Mouse (Mus musculus): ENCODE measurements at regions not wholly inside any gene's neighbourhood (a gene's known extent, or its start where the extent isn't known, plus 50 kb on each side); places are given as distances from the start of the nearest gene placed in this dataset.
A peak's percentile ranks its signal among the peaks of the same experiment; 100 is the strongest.

DNA sequence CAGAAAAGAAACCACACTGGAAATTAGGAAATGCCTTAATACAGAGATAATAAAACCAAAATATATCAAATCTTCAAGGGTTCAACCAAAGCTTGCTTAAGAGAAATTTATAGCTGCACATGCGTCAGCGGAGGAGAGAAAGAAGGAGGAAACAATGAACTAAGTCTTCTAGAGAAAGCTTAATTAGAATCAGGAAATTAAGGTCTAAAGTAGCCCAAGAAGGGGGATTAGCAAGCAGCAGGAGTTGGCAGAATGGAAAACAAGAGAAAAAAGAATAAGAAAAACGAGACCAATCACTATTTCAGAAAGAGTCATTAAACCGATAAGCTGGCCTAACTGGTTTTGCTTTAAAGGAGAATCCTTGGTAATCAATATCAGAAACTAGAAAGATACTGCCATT is 119.4 kb upstream of the Irf2bp2 start:
- no peak for DNase-seq (ENCODE audit: low spot score)

DNA sequence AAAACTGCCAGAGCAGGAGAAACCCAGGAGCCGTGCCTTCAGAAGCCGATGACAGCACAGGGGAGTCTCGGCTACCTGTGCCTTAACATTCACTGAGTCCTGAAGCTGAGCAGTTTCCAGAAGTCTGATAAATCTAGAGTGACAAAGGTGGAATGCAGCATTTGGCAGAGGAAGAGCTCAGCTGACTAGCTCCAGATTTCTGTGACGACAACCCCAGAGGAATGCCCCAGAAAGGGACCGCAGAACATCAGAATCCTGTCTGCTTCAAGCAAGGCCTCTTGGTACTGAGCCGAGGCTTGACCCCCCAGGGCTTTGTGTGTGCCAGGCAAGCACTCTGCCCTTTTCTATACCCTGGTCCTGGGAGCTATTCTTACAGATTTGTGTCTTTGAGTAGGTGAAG is 119.0 kb upstream of the Irf2bp2 start:
- peak; percentile 18 for DNase-seq (ENCODE audit: low spot score)

DNA sequence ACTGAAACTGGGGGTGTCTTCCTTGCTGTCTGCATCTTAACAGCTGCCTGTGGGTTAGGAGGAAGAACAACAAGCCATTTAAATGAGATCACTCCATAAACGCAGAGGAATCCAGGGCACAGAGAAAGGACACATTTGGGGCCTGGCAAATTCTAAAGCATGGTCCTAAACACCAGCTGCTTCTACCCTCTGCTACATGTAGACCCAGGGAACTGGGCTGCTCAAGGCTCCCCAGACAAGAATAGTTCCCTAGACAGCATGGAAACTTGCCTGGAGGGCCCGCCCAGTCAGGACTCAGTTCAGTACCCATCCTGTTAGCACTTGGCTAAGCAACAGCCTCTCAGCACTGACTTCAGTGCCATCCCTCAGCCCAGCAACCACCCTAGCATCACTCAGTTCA is 115.2 kb upstream of the Irf2bp2 start:
- DNase-seq (ENCODE audit: low spot score), result no peak

DNA sequence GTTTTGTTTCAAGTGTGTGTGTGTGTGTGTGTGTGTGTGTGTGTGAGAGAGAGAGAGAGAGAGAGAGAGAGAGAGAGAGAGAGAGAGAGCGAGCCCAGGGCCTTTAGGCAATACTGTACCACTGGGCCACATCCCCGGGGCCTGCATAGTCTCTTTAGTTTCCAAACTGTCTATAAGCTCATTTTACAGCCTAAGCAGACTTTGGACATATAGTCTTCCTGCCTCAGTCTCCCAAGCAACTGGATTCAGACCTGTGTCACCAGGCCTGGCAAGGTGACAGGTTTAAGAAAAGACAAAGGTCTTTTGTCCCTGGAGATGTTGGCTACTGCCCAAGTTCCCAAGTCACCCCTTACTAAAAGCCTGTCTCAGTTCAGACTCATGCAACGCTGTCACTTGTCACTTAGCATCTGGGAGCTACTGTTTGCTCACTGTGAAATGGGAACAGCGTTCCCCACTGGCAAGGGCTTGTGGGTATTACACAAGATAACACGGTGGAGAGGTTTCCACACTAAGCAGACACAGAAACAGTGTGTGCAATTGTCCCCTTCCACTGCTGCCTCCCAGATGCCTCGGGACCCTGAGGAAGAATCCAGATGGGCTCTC is 113.6 kb upstream of the Irf2bp2 start:
- no peak for DNase-seq (ENCODE audit: low spot score)

DNA sequence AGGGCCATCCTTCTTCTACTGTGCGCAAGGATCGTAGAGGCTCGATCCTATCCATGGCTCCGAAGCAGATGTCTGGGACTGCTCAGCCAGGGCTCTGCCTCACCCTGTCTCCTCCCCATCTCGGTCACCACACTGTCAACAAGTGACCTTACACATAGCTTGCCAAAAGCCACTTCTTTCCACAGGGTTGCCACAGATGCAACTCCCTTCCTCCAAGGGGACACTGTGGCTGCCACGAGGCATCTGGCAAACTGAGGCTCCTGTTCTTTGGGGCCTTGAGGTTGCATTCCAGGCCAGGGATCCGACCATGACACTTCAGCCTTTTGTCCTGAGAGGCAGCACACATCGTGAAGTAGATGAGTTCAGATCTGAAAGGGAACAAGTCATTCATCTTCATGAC is 112.5 kb upstream of the Irf2bp2 start:
- DNase-seq (ENCODE audit: low spot score), result no peak

DNA sequence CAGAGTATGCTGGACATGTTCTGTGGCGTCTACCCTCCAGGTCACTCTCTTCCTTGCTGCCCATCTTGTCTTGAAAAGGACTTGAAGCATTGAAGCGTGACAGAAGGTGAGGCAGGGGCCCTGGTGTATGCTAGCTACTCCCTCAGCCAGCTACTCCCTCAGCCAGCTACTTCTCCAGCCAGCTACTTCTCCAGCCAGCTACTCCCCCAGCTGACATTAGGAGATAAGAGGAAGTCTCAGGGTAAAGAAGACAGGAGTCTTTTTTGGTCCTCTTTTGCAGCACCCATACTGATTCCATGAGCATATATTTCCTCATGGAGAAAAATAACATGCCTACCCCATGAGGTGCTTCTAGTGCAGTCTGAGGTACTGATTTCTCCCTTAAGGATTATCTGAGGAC is 111.6 kb upstream of the Irf2bp2 start:
- DNase-seq (ENCODE audit: low spot score), result no peak

DNA sequence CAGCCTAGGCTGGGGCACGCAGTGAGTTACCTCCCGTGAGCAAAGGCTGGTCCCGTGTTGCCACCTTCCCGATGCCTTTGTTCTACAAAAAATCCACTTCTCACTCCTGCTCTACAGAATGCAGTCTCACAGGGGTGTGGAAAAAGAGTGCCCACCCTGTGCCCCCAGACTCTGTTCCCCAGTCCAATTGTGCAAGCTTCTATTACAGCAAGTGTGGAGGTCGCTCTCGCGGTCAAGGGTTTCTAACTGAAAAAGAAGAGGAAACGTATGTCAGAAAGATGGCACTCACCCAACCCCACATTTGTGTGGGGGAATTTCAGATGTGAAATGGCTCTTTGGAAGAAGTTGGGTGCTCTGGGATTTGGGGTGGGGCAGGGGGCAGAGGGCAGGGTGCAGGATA is 110.9 kb upstream of the Irf2bp2 start:
- DNase-seq (ENCODE audit: low spot score), result no peak

DNA sequence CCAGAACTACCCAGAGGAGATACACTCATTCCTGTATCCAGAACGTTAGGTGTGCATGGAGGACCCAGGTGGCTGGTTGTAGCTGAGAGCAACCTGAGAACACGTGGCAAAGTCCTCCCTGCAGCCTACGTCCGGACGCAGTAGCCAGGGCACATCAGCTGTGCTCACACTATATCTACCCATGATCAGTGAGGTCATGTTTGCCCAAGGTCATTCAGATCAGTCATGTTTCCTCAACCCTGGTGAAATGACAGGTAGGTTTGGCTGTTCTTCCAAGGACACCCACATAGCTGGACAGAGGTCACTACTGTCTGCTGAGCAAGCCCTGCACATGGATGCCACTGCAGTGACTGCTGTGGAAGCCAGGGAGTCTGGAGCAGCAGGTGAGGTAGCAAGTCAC is 109.8 kb upstream of the Irf2bp2 start:
- no peak for DNase-seq (ENCODE audit: low spot score)

DNA sequence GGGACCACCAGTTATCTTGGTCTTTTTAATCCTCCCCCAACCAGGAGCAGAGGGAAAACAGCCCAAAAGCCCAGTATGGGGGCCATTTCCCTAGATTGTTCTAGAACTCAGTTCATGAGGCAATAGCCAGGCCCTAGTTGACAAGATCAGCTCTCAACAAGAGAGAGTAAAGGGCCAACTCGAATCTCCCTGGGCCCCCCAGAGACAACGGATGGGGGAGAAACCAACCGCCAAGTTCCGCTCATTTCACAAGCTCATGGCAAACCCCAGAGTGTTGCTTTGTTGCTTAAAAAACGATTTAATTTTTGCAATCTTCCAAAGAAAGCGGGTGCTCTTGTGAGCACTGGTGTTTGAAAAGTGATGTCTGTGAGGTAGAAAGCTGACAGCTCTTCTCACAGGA is 108.5 kb upstream of the Irf2bp2 start:
- DNase-seq (ENCODE audit: low spot score), result no peak

DNA sequence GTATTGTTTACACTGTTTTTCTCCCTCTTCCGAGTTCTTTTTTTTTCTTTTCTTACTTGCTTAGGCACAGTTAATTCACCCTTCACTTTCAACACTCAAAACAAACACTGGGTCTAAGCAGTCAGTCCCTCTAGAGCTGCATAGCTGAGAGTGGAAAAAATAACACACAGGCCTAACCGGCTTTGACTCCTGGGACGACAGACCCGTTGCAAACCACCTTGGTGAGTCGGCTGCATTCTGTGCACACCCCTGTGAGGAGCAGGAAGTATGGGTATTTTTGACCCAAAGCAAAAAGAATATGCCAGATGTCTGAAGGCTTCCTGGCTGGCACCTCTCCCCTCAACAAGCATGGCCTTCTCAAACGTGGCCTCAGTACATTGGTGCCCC is 105.6 kb upstream of the Irf2bp2 start:
- DNase-seq (ENCODE audit: low spot score), result no peak

DNA sequence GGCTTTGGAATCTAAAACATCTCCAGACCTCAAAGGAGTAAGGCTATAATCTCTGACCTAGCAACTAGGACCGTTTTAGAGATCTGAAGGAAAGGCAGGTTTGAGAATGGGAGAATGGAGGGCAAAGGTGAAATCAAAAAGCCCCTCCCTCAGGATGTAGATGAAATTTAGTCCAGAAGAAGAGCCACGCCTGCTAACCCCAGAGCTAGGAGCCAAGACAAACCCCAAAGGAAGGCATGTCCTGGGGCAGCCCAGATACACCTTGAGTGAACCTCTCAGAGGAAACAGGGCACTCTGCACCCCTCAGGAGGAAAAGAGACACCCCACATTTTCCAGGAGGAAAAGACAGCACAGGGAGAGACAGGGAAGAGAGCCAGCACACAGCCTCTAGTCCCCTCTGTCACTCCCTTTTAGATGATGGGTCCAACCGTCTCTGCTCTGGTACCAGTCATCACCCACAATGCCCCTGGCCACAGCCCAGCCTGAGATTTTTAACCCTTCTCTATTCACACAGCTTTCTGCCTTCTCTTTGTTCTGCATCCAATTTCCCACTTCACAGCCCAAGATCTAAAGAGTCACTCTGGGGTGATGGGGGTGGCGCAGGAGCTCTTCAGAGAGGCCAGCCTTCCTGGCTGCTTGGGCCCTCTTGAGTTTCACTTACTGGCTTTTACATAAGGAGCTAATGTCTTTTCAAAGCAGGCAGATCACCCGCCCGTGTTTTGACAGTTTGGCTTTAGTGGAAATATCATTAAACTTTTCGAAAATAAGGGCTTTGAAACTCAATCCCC is 105.0 kb upstream of the Irf2bp2 start:
- peak; percentile 75 for DNase-seq (ENCODE audit: low spot score)

DNA sequence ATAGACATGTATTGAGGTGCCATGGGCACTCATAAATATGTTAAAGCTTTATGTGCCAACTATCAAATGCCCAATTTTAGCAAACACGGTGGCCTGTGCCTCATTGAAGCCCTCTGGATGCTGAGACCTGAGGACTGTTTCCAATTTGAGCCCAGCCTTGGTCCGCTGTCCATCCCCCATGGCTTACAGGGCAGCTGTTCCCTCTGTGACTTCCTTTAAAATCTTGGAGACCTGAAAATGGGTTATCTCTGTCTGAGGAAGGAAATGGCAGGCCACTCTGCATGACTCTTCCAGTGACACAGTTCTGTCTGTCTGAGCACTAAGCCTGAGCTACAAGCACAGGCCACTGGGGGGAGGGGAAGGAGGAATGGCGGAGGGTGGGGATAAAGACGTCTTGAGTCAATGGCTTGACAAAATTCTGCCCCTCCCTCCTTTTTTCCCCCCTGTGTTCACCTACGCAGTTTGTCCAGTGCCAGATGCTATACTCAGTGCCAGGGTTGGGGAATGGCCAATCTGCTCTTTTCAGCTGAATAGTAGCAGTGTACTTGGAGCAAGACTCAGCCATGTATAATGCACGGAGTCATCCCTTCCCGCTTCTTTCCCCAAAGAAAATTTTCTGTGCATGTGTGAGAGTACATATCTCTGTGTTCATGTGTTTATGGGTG is 102.7 kb upstream of the Irf2bp2 start:
- DNase-seq (ENCODE audit: low spot score), result no peak

DNA sequence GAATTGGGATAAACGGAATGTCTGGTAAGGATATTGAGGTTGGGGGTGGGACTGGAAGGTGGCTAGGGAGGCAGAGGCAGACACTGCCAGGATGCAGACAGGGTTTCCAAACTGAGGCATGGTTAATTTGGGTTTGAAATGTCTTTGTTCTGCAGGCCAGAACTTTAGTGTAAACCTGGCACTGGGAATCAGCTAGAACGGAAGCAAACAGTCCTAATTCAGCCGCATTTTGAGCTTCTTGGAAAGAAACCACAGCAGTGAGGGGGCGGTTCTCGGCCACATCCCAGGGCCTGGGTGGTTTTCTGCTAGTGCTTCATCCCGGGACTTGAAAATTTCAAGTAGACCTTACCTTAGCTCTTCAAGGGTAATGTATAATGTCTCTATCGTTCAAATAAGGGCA is 100.6 kb upstream of the Irf2bp2 start:
- no peak for DNase-seq (ENCODE audit: low spot score)

DNA sequence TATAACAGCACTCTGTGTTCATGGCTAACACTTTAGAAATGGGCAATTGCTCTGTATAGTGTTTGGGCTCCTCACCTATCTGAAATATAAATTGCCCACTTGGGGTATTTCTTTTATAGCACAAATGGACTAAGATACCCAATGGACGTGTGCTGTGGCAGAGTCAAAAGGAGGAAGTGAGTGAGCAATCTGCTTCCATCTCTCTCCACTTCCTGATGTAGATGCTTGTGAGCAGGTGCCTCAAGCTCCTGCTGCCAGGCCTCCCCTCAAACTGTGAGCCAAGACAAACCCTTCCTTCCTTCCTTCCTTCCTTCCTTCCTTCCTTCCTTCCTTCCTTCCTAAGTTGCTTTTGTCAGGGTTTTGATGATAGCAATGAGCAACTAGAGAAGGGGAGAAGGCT is 99.9 kb upstream of the Irf2bp2 start:
- DNase-seq (ENCODE audit: low spot score), result no peak

DNA sequence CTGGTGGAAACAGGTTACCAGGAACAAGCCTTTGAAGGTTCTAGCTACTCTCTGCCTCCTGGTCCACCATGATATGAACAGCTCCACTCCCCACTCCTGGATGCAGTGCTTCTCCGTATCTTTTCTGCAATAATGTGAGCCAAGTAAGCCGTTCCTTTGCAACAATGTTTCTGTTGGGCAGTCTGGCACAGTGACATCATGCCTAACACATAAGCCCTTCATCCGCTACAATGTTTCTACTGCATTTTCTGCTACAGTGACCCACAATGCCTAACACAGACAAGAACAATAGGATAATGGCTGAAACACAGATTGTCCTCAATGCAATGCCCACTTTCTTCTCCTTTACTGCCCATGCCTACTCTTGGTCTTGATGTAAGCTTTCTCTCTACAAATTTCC is 98.9 kb upstream of the Irf2bp2 start:
- no peak for DNase-seq (ENCODE audit: low spot score)

DNA sequence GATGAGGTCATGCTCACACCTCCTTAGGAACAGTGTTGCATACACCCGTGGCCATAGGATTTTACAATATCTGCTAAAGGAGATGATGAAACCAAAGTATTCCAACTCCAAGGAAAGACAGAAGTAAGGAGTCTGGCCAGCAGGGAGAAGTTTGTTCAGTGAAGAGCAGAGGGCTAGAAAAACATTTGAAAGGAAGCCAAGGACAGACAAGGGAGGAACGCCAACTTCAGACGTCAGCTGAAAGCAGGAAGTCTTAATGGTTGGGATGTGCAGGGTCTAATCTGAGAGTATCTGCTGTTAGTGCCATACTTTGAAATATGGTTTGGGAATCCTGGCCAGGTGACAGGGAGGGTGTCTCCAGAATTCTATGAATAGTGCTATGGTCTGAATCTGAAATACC is 98.5 kb upstream of the Irf2bp2 start:
- DNase-seq (ENCODE audit: low spot score), result no peak

DNA sequence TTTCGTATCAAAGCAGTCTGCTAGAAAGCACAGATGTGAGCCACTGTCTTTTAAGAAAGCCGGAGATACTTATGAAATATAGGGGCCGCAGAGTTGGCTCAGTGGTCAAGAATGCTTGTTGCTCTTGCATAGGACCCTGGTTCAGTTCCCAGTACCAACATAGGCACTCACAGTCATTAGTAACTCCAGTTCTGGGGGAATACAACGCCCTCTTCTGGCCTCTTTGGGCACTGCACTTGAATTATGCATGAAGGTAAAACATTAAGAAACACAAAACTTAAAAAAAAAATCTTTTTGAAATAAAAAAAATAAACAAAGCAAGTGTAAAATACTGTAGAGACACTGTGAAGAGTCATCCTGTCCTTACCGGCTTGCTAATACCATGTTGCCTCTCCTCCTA is 94.7 kb upstream of the Irf2bp2 start:
- DNase-seq (ENCODE audit: low spot score), result no peak

DNA sequence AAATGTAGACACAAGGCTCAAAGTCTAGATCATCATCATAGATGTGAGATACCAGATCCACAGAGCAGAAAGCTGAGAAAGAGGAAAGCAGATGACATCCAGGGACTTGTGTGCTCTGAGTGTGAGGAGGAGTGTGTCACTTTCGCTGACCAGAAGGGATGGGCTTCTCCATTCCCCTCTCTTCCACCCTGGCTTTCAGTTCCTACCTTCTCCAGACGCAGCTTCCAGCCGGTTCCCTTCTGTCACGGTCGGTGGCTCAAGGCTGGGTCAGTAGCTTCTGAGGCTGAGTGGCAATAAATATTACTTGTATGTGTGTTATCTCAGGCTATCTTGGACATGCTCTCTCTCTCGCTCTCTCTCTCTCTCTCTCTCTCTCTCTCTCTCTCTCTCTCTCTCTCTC is 94.2 kb upstream of the Irf2bp2 start:
- DNase-seq (ENCODE audit: low spot score), result no peak

DNA sequence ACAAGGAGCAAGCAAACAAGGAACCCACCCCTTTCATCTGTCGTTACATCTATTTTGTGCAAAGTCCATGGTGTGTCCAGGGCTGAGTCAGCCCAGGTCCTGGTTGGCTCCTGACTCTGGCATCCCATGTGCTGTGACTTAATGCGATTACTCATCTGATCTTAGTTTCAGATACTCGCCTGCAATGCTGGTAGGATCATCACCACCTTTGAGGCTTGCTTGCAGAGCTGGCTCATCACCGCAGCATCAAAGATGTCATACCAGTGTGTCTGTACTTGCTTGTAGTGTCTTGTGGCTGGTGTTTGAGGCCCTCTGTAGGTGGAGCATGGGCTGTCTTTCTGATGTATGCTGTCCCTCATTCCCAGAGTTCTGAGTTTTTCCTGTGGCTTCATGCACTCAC is 93.0 kb upstream of the Irf2bp2 start:
- DNase-seq (ENCODE audit: low spot score), result no peak

DNA sequence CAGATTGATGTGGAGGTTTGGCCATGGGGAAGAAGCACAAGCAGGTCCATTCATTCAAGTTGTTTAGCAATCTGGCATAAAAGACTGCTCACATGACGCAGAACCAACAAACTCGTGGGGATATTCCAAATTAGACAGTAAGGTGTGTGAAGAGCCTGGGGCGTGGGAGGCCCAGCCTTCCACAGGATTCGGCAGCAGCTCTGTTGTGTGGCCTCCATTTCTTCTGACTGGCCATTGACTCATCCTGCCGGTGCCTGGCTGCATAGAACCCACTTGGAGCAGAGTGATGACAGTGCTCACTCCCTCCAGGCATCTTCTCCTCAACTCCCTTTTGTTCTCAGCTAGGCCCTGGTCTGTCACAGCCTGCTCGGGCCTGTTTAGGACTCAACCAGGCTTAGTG is 91.6 kb upstream of the Irf2bp2 start:
- DNase-seq (ENCODE audit: low spot score), result no peak

DNA sequence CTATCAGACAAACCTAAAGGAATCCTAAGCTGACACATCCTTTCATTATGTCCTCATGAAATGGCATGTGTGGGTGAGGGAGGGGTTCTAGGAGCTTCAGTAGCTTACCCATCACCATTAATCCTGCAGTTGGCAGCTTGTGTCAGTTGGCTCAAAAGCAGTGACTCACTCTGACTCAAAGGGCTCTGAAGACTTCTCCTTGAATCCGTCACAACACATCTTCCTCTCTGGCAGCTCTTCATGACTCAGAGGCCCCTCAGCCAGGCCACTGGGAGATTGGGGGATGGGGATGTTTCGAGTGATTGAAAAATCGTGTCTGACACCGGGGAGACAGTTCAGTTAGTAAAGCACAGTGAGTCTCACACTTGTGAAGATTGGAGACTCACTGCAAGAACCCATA is 90.2 kb upstream of the Irf2bp2 start:
- no peak for DNase-seq (ENCODE audit: low spot score)

DNA sequence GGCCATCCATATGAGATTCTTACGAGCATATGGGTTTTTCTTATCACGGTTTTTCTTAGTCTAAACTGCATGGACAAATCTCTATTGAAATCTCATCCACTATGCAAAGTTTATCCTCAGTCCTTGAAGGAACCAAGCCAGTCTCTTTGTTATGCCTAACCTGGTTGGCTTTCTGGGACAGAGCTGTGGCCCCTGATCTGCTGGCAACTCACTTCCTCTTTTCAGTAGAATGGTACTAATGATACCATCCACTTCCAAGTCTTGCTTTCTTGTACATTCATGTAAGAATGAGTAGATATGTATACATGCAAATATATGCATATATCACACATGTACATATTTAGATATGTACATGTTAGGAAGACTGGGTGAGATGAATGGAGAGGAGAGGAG is 89.8 kb upstream of the Irf2bp2 start:
- no peak for DNase-seq (ENCODE audit: low spot score)

DNA sequence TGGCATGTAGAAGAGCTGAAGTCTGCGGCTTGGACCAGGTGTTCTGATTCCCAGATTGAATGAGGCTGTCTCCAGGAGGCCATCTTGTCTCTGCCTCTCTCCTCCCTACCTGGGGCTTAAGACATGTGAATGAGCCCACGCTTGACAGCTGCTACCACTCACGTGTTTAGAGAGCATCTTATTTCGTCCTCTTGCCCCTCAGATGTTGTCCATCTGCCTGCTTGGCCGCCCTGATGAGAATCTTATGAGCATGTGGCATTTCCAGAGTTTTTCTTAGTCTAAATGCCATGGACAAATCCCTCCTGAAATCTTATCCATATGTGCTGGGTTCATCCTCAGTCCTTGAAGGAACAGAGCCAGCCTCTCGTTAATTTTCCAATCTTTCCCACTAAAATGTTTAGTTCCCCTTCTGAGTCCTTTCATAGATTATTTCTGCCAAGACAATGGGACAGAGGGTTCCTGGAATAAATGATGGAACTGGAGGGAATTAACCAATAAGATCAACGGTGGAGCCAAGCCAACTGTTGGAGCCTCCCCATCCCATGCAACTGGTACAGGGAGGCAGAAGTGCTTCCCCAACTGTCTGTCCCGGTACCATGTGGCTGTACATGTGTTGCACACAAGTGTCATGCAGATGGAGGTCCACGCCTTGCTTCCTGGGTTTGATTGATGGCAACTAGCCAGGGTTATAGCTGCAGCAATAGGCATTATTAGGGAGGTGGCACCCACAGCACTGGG is 89.2 kb upstream of the Irf2bp2 start:
- no peak for DNase-seq (ENCODE audit: low spot score)
